Mouse (Mus musculus) MEL (cell line): ENCODE results near the gene Homer1. TPM values are rescaled to one million over a fixed set of nuclear protein-coding genes. Genes with fewer than 3 reads are reported as not detected.

Experiments used
- DNase-seq: peaks from one replicate; pipeline ENCODE4 v3.0.0; 2011; ENCODE audit warnings: low read depth, low spot score
- H3K27ac ChIP-seq: 2 replicates; pipeline ENCODE4 v1.5.1; 2012; ENCODE audit warnings: low read depth, mild to moderate bottlenecking, control low read depth, low read length, moderate library complexity; ENCODE audit not compliant: control insufficient read depth
- H3K27me3 ChIP-seq, 2 experiments: fragments of 150-350 bp in 1 of 2; sonication (generic) in 1 of 2; 2 replicates each; pipeline ENCODE4 v1.6.1; 2012; ENCODE audit warnings: low read length in 2 of 2, mild to moderate bottlenecking in 2 of 2, improper control_type of control experiment in 1 of 2, moderate library complexity in 1 of 2; ENCODE audit not compliant: insufficient read depth in 2 of 2, control insufficient read depth in 1 of 2
- H3K36me3 ChIP-seq, 2 experiments: 2 replicates each; pipeline ENCODE4 v1.6.1; 2012 to 2014; ENCODE audit warnings: low read length in 2 of 2, improper control_type of control experiment in 1 of 2, inconsistent platforms in 1 of 2, mild to moderate bottlenecking in 1 of 2; ENCODE audit not compliant: insufficient read depth in 2 of 2, control insufficient read depth in 1 of 2
- H3K4me1 ChIP-seq, 2 experiments: fragments of 150-350 bp in 1 of 2; sonication (generic) in 1 of 2; 2 replicates each; pipeline ENCODE4 v1.6.1; 2012; ENCODE audit warnings: low read length in 2 of 2, improper control_type of control experiment in 1 of 2, mild to moderate bottlenecking in 1 of 2; ENCODE audit not compliant: insufficient read depth in 2 of 2, control insufficient read depth in 1 of 2
- H3K4me3 ChIP-seq, 2 experiments: fragments of 150-350 bp in 1 of 2; sonication (generic) in 1 of 2; 2 replicates each; pipeline ENCODE4 v1.5.1; 2012; ENCODE audit warnings: low read depth in 2 of 2, low read length in 2 of 2, mild to moderate bottlenecking in 2 of 2, moderate library complexity in 2 of 2, control low read depth in 1 of 2, improper control_type of control experiment in 1 of 2; ENCODE audit not compliant: control insufficient read depth in 1 of 2, insufficient read depth in 1 of 2
- H3K79me2 ChIP-seq: 2 replicates; pipeline ENCODE4 v1.6.1; 2012; ENCODE audit warnings: mild to moderate bottlenecking, low read length, moderate library complexity; ENCODE audit not compliant: control insufficient read depth, poor library complexity, insufficient read depth
- H3K9ac ChIP-seq: 2 replicates; pipeline ENCODE4 v1.6.1; 2012; ENCODE audit warnings: low read depth, mild to moderate bottlenecking, control low read depth, low read length, moderate library complexity; ENCODE audit not compliant: control insufficient read depth, poor library complexity, severe bottlenecking
- H3K9me3 ChIP-seq: fragments of 150-350 bp; sonication (generic); replicated peaks from 2 replicates; pipeline ENCODE4 v1.6.1; 2012; ENCODE audit warnings: mild to moderate bottlenecking, low read length, improper control_type of control experiment, moderate library complexity; ENCODE audit not compliant: insufficient read depth
- ELF1 ChIP-seq: IDR thresholded peaks from 2 replicates; pipeline ENCODE4 v1.6.1; 2014; ENCODE audit warnings: low read depth, mild to moderate bottlenecking, inconsistent platforms, low read length, improper control_type of control experiment, moderate library complexity
- ETS1 ChIP-seq: IDR thresholded peaks from 2 replicates; pipeline ENCODE4 v1.6.1; 2012; ENCODE audit warnings: low read depth, mild to moderate bottlenecking, inconsistent platforms, low read length, improper control_type of control experiment, moderate library complexity
- GABPA ChIP-seq: IDR thresholded peaks from 2 replicates; pipeline ENCODE4 v1.6.1; 2012; ENCODE audit warnings: low read depth, mild to moderate bottlenecking, inconsistent platforms, low read length, improper control_type of control experiment, moderate library complexity
- GATA1 ChIP-seq: IDR thresholded peaks from 2 replicates; pipeline ENCODE4 v1.6.1; 2011; ENCODE audit warnings: low read depth, low read length, improper control_type of control experiment
- HCFC1 ChIP-seq: IDR thresholded peaks from 2 replicates; pipeline ENCODE4 v1.6.1; 2012; ENCODE audit warnings: low read depth, mild to moderate bottlenecking, inconsistent platforms, low read length, improper control_type of control experiment, moderate library complexity
- JUND ChIP-seq: IDR thresholded peaks from 2 replicates; pipeline ENCODE4 v1.6.1; 2011; ENCODE audit warnings: low read depth, mild to moderate bottlenecking, improper control_type of control experiment, low read length
- MAFK ChIP-seq: IDR thresholded peaks from 2 replicates; pipeline ENCODE4 v1.6.1; 2011; ENCODE audit warnings: low read depth, mild to moderate bottlenecking, low read length, improper control_type of control experiment, borderline replicate concordance
- MAX ChIP-seq: IDR thresholded peaks from 2 replicates; pipeline ENCODE4 v1.6.1; 2011; ENCODE audit warnings: low read length, improper control_type of control experiment
- MAZ ChIP-seq: IDR thresholded peaks from 2 replicates; pipeline ENCODE4 v1.6.1; 2012; ENCODE audit warnings: low read depth, mild to moderate bottlenecking, inconsistent platforms, low read length, improper control_type of control experiment
- MXI1 ChIP-seq: IDR thresholded peaks from 2 replicates; pipeline ENCODE4 v1.6.1; 2011; ENCODE audit warnings: mild to moderate bottlenecking, low read depth, low read length, improper control_type of control experiment
- POLR2AphosphoS2 ChIP-seq: IDR thresholded peaks from 2 replicates; pipeline ENCODE4 v1.6.1; 2011; ENCODE audit warnings: low read length, improper control_type of control experiment
- POLR2AphosphoS5 ChIP-seq: IDR thresholded peaks from 2 replicates; pipeline ENCODE4 v1.6.1; 2012; ENCODE audit warnings: low read depth, borderline replicate concordance, mild to moderate bottlenecking, inconsistent platforms, low read length, moderate library complexity, mixed read lengths
- RCOR1 ChIP-seq: IDR thresholded peaks from 2 replicates; pipeline ENCODE4 v1.6.1; 2012; ENCODE audit warnings: low read depth, mild to moderate bottlenecking, inconsistent platforms, low read length, improper control_type of control experiment
- SIN3A ChIP-seq: IDR thresholded peaks from 2 replicates; pipeline ENCODE4 v1.6.1; 2012; ENCODE audit warnings: low read length, improper control_type of control experiment, inconsistent platforms
- TAL1 ChIP-seq: IDR thresholded peaks from 2 replicates; pipeline ENCODE4 v1.6.1; 2012; ENCODE audit warnings: mild to moderate bottlenecking, inconsistent platforms, low read length, moderate library complexity, mixed read lengths
- TBP ChIP-seq: IDR thresholded peaks from 2 replicates; pipeline ENCODE4 v1.8.0; 2011; ENCODE audit warnings: low read depth, low read length, improper control_type of control experiment
- TCF12 ChIP-seq: IDR thresholded peaks from 2 replicates; pipeline ENCODE4 v1.6.1; 2014; ENCODE audit warnings: low read depth, mild to moderate bottlenecking, inconsistent platforms, low read length, improper control_type of control experiment, moderate library complexity
- USF1 ChIP-seq: IDR thresholded peaks from 2 replicates; pipeline ENCODE4 v1.6.1; 2014; ENCODE audit warnings: low read depth, mild to moderate bottlenecking, inconsistent platforms, low read length, improper control_type of control experiment, moderate library complexity
- USF2 ChIP-seq, 2 experiments: IDR thresholded peaks; 2 replicates each; pipeline ENCODE4 v1.6.1; 2011 to 2012; ENCODE audit warnings: improper control_type of control experiment in 2 of 2, low read length in 2 of 2, borderline replicate concordance in 1 of 2, inconsistent platforms in 1 of 2, low read depth in 1 of 2, mild to moderate bottlenecking in 1 of 2; ENCODE audit not compliant: insufficient read depth in 1 of 2
- ZC3H11A ChIP-seq: IDR thresholded peaks from 2 replicates; pipeline ENCODE4 v1.6.1; 2012; ENCODE audit warnings: low read depth, mild to moderate bottlenecking, inconsistent platforms, low read length, improper control_type of control experiment
- ZKSCAN1 ChIP-seq: IDR thresholded peaks from 2 replicates; pipeline ENCODE4 v1.6.1; 2012; ENCODE audit warnings: low read depth, mild to moderate bottlenecking, inconsistent platforms, low read length, improper control_type of control experiment, moderate library complexity
- ZNF384 ChIP-seq: IDR thresholded peaks from 2 replicates; pipeline ENCODE4 v1.6.1; 2012; ENCODE audit warnings: low read depth, mild to moderate bottlenecking, inconsistent platforms, low read length, improper control_type of control experiment
- polyA plus RNA-seq, 2 experiments: library from polyadenylated mRNA; stranded (reverse) in 1 of 2; unstranded in 1 of 2; fragments of >175 nt in 1 of 2; fragments of >200 nt in 1 of 2; gene quantifications; 2 replicates each; pipeline versions ENCODE4 v1.2.1 to v1.2.4; 2012; ENCODE audit warnings: low replicate concordance in 2 of 2, low read depth in 1 of 2; ENCODE audit not compliant: insufficient read length in 2 of 2, insufficient read depth in 1 of 2, missing spikeins in 1 of 2
- total RNA-seq: library from RNA; depleted of rRNA; stranded (reverse); fragments of 300-350 nt; gene quantifications from 2 replicates; pipeline ENCODE4 v1.2.3, GENCODE M21; 2012

Gene Homer1
- total and polyA plus RNA-seq, 3 experiments: 19.5 to 20.6 TPM; not detected in 1

GRCm38 (mm10) chr13:93355279-93355587 is 55.8 kb downstream of the Homer1 start:
- Histone ChIP-seq H3K79me2 (no peaks in the 10 kb centered on the region; the same call in 1 of the 2 replicates), H3K27me3 (no peaks in the 10 kb centered on the region), H3K36me3 (no peaks in the 10 kb centered on the region), H3K4me1 (no peaks in the 10 kb centered on the region), H3K4me3 (no peak overlapping the region), H3K27ac (no peak overlapping the region), H3K9me3 (no peaks in the 10 kb centered on the region), H3K9ac (no peak overlapping the region)
- no peak for DNase-seq
- TF ChIP-seq USF1 (no peak), MAFK (no peak), RCOR1 (no peak), ZNF384 (peak; percentile 52), POLR2AphosphoS2 (no peak), ZKSCAN1 (no peak)

GRCm38 (mm10) chr13:93358522-93358921 is 59.1 kb downstream of the Homer1 start:
- no peaks in the 10 kb centered on the region for H3K4me1 ChIP-seq
- H3K79me2 ChIP-seq: no peaks in the 10 kb centered on the region
- H3K9ac ChIP-seq: no peak overlapping the region
- no peak for DNase-seq
- no peaks in the 10 kb centered on the region for H3K27me3 ChIP-seq
- TF ChIP-seq USF1 (peak; percentile 56; the same call in 1 of the 2 replicates), POLR2AphosphoS2 (no peak), ZC3H11A (no peak), USF2 (IDR thresholded peaks at IDR 0.05; ENCODE audit: borderline replicate concordance in 1 of 2, insufficient read depth in 1 of 2, low read depth in 1 of 2, low read length in 2 of 2) (no peak), TAL1 (no peak), MAX (no peak), GABPA (no peak), ZNF384 (no peak)
- no peaks in the 10 kb centered on the region for H3K9me3 ChIP-seq
- no peak overlapping the region for H3K4me3 ChIP-seq
- H3K36me3 ChIP-seq: no peaks in the 10 kb centered on the region; a peak in 1 of 4 replicates
- no peak overlapping the region for H3K27ac ChIP-seq

DNA sequence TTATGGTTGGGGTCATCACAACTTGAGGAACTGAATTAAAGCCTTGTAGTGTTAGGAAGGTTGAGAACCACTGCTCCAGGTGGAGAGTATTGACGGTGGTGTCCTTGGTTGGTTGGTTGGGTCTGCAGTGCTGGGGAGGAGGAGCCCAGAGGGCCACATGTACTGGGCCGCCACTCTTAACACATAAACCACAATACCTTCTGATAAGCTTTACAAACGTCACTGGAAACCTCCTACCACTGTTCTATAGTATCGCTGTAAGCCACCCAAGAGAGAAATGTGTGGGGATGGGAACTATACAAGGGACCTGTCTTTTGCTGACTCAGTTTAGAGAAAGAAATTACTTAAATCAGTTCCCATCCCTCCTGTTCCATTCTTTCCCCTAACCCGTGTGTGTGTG is 68.1 kb downstream of the Homer1 start:
- H3K4me3 ChIP-seq: no peak overlapping the region
- TF ChIP-seq POLR2AphosphoS5 (no peak), ELF1 (no peak), RCOR1 (no peak), ETS1 (no peak), GATA1 (no peak), TBP (no peak), POLR2AphosphoS2 (no peak), JUND (no peak), HCFC1 (no peak), MAZ (no peak), TCF12 (no peak), ZC3H11A (no peak), MXI1 (no peak), SIN3A (no peak)
- H3K4me1 ChIP-seq: peaks cover 0 to 2% of the 10 kb centered on the region in 2 experiments; a peak in 1 of 4 replicates

More for the DNA sequence above, 68.1 kb downstream of the Homer1 start:
- H3K27ac ChIP-seq: no peak overlapping the region
- peaks cover 0 to 5% of the 10 kb centered on the region in 2 experiments; a peak in 3 of 4 replicates for H3K36me3 ChIP-seq
- no peak overlapping the region for H3K9ac ChIP-seq
- H3K9me3 ChIP-seq: no peaks in the 10 kb centered on the region
- DNase-seq: peak; percentile 39
- no peaks in the 10 kb centered on the region for H3K27me3 ChIP-seq
- no peaks in the 10 kb centered on the region for H3K79me2 ChIP-seq
